Mouse (Mus musculus) MEL-GATA-1-ER (cell line): ENCODE measurements around the gene Zfp503.

ENCODE experiments used
- DNase-seq: peaks from one replicate; pipeline ENCODE4 v3.0.0-alpha.2; 2012; ENCODE audit warnings: low read depth; ENCODE audit errors: extremely low read depth

The Zfp503 gene

DNA sequence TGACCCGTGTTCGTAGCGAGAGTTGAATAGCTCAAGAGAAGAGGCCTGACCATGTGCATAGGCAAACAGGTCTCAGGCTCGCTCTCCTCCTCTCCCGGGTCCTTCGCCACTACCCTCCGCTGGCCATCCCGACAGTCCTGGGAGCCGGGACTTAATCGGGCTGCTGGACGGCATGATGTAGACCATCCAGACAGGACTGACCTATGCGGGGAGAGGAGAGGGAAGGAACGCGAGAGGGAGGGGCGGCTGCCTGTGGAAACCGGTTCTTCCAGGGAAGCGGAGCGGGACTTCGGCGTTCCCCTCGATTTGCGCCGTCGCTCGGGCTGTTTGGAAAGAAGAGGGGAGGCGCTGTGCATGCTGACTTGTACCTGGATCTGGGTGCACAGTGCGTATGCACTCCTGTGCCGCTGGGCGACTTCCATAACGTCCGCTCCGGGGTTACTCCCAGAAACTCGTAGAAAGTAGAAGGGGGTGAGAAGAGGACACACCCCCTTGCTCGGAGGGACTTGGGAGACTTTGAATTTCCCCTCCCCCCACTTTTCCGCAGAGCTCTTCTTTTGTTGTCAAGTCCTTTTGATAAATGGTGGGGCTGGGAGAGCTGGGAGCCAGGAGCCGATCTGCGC lies at the start of gene Zfp503:
Zfp503 (minus strand) TSS at position 311 of the 623 bp plus-strand sequence.
- no peak for DNase-seq

DNA sequence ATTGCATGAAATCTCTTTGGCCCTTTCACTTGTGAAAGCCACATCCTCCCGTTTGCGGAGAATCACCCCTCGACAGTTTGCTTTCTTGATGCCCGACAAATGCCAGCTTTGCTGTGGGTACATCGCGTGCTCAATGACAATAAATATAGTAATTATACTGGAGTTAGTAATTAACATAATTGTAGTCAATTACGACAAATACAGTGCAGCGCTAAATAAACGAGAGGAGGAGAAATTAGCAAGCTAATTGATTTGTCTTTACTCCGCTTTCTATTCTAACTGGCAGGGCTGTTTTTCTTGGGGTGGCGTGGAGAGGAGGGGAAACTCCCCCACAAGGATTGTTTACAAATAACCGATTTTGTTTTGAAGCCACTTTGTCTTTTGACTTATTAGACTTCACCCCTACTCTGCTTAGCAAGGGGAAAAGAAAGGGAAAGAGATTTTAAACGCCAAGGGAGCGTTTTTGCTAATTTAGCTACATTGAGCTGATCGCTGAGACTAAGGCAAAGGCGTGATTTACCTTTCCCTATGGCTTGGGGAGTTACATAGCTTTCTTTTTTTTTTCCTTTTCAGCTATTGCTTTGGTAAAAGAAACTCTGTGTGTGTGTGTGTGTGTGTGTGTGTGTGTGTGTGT lies 48.2 kb upstream of the Zfp503 start:
- no peak for DNase-seq

DNA sequence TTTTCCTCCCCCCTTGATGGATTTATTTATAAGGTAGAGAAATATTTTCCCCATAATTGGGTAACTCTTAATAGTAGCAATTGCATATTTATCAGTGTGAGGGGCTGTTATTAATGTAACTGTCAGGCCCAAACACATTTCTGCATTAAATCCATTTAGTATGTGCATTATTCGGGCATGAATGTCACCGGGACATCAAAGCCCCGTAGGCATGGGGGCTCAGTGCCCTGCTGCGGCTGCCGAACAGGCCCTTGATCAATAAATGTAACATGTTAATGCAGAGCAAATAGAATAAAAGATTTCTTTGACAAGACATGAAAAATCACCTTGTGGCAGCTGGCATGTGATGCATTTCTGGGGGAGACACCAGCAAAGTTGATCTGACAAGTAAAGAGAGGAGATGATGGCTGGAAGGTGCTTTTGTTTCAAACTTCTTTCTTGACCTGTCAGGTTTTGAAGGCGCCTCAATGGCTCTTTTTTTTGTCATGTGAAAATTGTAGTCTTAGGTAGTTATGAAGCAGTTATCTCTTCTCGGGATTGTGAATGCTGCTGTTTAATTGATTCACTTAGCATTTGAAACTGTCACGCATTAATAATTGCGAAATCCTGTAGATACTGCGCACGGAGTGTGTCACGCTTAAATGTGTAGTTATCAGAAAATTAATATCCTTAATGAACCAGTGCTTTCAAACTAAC lies 47.5 kb upstream of the Zfp503 start:
- DNase-seq: no peak

DNA sequence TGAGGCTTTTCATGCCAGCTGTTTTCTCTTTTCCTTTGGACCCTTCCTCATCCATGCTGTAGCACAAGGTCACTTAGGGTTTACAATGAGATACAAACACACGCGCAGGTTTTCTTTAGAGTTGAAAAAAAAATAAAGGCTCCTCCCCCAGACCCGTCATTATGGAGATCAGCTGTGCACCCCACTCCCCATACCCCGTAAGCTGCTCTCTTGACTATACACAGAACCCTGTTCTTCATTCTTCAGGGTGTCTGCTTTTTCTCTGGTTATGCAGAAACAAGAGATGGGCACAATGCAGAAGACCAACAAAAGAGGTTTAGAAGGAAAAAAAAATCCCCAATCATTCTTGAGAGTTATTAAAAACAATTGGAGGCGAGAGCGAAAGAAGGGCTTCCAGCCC lies 46.9 kb upstream of the Zfp503 start:
- no peak for DNase-seq

DNA sequence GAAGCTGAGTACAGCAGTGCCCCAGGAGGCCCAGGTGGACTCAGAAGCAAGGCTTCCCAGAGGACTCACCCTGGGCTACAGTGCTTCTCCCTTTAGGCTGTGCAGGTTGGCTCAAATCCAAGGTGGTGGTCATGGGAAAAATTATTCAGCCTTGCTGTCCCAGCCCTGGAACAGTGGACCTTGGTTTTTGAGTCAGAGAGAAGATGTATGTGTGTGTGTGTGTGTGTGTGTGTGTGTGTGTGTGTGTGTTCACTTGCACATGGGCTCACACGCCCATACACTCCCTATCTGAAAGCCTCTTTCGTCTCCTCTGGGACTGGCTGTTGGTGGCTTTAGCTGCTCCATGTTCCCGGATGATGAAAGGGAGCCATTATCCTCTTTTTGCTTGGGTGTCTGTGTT lies 46.5 kb upstream of the Zfp503 start:
- DNase-seq: no peak

DNA sequence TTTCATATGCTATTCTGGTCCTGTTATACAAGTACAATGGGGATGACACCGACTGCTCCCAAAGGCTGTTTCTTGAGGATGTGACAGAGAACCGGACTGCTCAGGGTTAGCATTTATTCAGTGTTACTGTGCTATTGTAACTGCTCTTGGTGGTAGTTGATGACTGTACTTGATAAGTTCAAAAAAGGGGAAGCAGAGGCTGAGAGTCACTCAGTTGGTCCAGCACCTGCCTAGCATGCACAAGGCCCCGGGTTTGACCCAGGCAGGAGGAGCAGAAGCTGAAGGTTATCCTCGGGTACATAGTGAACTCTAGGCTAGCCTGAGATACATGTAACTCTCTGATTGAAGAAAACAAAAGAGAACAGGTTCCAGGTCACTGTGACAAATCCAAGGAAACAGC lies 34.1 kb upstream of the Zfp503 start:
- DNase-seq: peak; percentile 54

DNA sequence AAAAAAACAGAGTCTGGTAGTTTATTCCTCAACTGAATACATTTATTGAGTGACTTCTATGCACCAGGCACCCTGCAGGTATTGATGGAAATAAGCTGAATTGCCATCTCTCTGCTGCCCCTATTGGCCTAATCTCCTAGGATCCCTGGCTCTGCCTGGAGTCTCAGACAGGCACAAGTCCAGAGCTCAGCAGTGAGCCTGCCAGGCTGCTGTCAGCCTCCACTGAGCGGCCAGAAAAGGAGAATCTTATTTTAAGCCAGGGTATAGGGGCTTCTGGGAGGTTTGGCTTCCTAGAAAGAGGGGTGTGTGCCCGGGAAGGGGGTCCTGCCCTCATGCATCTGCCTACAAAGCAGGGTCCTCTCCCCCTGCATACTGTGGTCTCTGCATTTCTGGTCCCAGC lies 31.5 kb upstream of the Zfp503 start:
- no peak for DNase-seq

DNA sequence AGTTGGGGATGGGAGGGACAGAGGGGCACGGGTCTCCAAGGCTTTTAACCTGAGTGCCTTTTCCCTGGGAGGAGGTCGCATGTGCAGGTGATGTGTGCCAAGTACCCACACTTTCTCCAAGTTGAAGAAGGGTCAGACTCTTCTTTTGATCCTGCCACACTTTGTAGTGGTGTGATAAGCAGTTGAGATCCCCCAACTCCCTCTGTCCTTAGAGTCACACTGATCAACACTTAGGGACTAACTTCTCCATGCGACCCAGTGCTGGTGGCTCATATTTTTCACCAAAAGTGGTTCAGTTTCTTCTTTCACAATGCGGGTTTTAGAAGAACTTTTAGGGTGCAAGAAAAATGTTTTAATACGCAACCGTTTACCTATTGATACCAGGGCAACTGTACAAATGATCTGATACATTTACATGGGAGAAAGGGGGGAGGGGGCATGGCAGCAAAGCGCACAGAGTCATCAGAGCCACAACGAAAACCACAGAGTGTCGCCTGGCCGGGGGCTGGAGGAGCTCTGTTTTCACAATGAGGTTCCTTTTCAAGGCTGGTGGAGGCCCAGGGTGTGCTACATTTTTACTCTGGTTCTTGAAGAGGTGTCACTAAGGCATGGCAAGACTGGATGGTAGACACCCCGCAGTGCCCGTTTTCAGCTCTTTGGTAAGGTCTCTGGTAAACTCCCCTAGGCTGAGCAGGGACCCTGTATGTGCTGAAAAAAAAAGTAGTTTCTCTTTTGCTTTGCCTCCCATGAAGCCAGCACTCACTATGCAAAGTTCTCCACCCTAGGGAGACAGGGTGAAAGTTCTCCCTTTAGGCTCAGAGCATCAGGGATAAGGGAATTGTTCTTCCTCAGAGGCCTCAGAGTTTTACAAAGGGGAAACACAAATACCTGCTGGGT lies 30.8 kb upstream of the Zfp503 start:
- no peak for DNase-seq

DNA sequence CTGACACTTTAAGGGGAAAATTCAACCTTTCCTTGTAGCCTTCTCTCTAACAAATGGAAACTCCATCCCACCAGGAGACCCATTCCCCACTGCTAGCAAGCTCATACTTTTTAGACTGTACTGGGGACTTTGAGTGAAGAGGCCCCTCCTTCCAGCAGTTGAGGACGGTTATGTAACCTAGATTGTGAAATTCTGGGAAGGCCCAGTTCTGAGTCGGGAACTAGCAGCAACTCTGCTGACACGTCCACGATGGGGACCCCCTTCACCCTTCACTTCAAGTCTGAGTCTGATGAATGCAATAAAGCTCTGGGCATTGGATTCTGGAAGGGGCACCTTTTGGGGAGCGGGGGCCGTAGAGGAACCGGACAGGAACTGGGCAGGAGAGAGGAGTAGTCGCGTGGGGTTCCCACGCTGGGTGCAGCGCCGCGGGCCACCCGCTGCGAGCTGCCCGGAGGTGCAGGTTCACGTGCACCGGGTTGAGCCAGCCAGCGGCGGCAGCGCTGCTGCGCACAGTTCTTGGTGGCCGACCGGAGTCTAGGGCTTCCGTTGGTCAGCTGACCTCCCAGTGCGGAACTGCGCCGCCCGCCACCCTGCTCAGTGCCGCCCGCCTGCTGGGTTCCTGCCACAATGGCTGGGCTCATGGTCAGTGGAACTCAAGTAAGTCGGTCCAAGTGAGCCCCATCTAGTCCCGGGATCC lies 30.0 kb upstream of the Zfp503 start, which contains the start of gene Lrmda:
Lrmda (plus strand) TSS at position 461 of the 697 bp plus-strand sequence.
- DNase-seq: no peak

DNA sequence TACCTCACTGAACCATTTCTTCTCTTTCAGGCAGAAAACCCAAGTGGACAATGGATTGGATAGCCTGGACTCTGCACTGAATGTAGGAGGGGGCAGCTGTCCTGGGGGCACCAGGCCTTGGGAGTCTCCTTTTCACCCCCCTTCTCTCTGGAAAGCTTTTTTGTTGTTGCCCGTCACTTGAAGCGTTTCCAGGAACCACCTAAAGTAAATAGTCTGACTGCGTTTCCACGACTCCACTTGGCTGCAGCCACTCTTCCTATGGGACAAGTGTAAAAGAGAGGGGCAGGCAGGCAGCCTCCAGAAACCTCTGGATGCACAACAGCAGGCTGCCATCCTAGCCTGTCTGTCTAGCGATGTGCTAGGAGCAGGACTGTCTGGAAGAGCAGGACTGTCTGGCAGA lies 27.6 kb upstream of the Zfp503 start:
- DNase-seq: no peak

DNA sequence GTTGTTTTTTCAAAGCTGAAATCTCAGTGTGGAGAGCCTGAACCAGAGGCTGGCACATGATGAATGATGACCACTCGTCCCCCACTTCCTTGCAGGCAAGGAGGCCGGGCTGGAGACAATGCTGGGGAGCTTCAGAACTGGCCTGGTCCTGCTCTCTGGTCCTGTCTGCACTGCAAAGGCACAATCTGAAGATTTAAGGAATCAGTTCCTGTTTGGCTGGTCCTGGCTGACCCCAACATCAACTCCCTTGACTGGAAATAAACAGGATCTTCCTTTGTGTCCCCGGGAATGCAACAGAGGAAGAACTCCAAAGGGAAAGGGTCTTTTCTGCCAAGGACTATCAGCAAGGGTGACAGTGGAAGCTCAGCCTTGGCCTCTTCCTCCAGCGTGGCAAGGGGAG lies 25.4 kb upstream of the Zfp503 start:
- no peak for DNase-seq

DNA sequence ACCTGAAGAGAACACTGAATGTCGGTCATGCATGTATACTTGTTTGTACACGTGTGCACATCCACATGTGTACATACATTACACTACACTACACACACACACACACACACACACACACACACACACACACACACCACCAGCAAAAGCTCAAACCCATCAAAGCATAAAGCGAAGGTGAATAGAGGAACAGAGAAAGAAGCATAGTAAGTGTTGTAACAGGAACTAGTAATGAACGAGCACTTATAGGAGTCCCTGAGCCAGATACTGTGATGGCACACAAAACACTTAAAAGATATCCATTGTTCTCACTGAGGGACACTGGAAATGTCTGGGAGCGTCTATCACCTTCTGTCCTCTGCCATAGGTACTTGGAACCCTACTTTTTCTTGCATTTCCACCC lies 24.9 kb upstream of the Zfp503 start:
- no peak for DNase-seq

DNA sequence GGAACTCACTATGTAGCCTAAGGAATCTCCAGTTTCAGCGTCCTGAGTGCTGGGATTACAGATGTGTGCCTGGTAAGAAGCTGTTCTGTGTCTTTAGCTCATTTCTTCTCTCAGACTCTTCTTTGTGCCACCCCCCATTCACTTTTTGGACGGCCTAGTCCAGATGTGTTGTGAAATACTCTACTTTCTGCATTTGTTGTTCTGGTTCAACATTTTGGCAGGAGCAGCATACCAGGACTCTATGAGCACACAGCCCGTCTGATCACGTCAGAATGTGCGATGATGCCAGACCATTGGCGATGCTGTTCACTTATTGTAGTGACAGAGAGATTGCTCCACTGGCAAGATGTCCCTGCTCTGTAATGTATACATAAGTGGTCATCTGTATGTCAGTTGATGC lies 17.6 kb upstream of the Zfp503 start:
- DNase-seq: no peak

DNA sequence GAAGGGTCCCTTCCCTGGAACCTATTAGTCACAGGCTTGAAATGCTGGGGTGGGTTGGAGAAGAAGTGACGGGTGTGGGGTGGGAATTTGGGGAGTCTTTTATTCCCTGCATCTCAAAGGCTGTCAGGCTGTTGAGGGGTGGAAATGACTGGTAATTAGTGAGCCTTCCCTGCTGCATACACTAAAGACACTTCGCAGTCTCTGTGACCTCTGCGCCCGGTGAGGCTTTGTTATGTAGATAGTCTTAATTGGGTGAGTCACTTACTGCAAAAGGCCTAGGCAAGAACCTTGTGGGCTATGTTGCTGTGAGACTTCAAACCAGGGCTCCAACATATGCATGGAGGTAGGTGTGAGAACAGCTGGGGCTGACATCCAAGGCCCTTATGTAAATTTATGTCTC lies 15.5 kb upstream of the Zfp503 start:
- no peak for DNase-seq

DNA sequence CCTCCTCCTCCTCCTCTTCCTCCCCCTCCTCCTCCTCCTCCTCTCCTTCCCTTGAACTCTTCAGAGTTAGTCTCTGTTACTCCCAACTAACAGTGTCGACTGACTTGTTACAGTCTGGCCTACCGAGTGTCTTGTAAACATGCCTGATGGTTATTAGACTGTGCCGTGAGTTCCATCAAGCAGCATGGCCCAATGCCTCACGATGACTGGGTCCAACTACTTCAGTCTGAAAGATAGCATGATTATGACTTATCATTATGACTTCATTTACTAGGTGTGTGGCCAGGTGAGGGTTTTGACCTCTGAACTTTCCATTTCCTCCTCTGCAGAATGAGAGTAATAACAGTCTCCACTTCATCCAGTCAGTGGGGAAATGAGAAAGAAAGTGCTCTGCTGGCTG lies 14.2 kb upstream of the Zfp503 start:
- DNase-seq: no peak

DNA sequence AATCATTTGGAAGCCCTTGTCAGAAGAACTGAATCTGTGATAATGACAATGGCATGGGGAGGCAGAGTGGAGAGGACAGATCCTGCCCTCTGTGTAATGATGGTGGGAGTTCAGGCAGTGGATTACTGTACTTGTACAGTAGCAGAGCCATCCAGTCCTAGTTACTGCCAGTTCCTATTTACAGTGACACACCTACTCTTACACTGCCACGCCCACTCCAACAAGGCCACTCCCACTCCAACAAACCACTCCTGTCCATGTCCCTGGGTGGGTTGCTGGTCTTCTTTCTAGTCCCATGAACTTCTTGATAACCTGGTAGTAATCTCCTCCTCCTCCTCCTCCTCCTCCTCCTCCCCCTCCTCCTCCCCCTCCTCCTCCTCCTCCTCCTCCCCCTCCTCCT lies 13.8 kb upstream of the Zfp503 start:
- no peak for DNase-seq

DNA sequence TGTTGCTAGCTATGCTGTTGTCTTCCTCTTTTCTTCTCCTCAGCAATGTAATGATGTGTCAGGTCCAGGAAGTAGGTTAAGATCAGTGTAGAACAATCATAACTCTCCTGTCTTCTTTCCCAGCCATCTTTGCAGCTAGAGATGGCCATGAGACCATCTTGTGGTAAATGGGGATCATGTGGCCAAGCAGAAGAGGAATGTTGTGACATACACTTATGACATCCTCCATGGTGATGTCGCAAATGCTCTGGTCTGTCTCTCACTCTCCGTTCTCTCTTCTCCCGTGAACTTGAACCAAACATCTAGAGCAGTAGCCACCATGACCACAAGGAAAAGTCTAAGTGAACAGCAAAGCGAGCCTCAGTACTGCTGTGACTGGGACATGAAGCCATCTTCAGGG lies 10.2 kb upstream of the Zfp503 start:
- DNase-seq: no peak

DNA sequence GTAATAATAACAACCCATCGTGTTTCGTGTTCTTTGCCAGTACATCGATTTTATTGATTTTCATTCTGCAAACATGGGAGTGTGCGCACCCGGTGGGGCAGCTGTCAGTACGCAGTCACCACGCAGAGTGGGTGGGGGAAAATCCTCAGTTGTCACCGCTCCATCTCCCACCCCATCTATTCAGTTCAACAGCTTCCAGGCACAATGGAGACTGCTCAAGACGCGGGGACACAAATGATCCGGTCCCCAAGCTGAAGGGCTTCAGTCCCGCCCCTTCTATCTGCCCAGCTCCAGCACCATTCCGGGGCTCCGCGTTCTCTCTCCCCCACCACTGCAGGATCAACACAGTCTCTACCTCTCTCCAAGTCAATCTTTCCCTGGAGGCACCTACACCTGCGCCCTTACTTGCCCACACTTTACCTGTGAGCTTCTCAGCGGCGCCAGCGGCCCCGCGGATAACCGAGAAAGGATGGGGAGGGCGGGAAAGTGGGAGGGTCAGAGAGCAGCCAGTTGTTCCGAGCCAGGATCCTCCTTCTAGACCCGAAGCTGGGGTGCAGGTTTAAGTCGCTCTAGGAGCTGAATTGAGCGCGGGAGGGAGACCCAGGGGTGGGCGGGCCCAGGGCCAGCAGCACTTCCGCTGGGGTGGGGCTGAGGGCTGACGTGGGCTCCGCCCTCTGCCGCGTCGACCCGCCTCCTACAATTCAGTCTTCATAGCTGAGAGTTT lies 5.8 kb upstream of the Zfp503 start:
- peak; percentile 65 for DNase-seq

DNA sequence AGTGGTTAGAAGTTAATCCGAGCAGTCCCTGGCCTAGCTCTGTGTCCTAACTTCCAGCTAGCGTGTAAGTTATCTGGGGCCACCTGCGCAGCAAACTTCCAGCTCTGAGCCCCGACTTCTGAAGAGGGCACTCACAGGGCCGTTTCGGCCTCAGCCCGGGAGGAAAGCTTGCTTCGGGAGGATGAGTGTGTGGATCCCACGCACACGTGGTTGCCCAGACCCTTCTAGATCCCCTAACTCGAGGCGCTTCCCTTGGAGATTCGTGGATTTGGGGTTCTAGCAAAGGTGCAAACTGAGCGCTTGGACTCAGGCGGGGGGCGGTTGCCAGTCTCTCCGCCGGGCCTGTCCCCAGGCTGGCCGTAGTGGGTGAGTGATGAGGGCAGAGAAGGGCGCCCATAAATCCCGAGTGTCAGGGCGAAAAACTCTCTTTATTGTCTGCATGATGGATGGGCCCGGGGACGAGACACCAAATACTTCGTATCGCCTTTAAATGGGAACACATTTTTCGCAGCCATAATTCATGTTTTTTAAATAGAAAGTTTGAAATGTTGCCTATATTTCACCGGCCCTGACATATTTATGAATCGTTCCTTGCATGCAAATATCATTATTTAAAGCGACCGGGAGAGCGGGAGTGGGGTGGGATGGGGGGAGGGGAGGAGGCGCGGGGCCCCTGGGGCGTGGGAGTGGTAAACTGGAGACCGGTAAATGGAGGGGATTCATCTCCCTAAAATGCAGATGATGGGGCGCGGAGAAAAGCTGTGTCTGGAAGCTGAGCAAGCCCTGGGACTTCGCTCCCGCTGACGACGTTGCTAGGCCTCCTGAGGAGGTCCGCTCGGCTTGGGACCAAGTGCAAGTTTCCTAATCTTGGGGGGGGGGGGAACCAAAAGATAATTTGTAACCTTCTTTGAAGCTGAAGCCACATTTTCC lies 4.9 kb upstream of the Zfp503 start:
- no peak for DNase-seq
